Mouse (Mus musculus) forebrain, embryonic 14.5 days (tissue): ENCODE measurements around the gene Trp73. TPM values are rescaled to one million over a fixed set of nuclear protein-coding genes. Genes with fewer than 3 reads are reported as not detected.

Source experiments
- ATAC-seq: fragments of 200-750 bp; cut with Nextera tagmentation; 2 replicates; pipeline ENCODE4 v1.8.0; 2017; ENCODE audit warnings: mild to moderate bottlenecking, moderate library complexity
- DNase-seq: peaks from one replicate; pipeline ENCODE4 v3.0.0-alpha.2; 2015; ENCODE audit warnings: low spot score
- H3K27ac ChIP-seq: fragments of 300-500 bp; sonication (generic); 2 replicates; pipeline ENCODE4 v1.5.1; 2014; ENCODE audit warnings: low read depth, mild to moderate bottlenecking, control low read depth, low read length, moderate library complexity
- H3K27me3 ChIP-seq: fragments of 300-500 bp; sonication (generic); replicated peaks from 2 replicates; pipeline ENCODE4 v1.6.1; 2014; ENCODE audit warnings: low read length, control low read depth, mixed read lengths; ENCODE audit not compliant: control insufficient read depth, insufficient read depth
- H3K36me3 ChIP-seq: fragments of 300-500 bp; sonication (generic); 2 replicates; pipeline ENCODE4 v1.6.1; 2014; ENCODE audit warnings: low read length, control low read depth; ENCODE audit not compliant: control insufficient read depth, insufficient read depth
- H3K4me1 ChIP-seq: fragments of 300-500 bp; sonication (generic); 2 replicates; pipeline ENCODE4 v1.6.1; 2014; ENCODE audit warnings: antibody characterized with exemption, low read length, control low read depth; ENCODE audit not compliant: control insufficient read depth, insufficient read depth
- H3K4me2 ChIP-seq: fragments of 300-500 bp; sonication (generic); 2 replicates; pipeline ENCODE4 v1.6.1; 2014; ENCODE audit warnings: mild to moderate bottlenecking, control low read depth, low read length
- H3K4me3 ChIP-seq: fragments of 300-500 bp; sonication (generic); 2 replicates; pipeline ENCODE4 v1.5.1; 2014; ENCODE audit warnings: low read depth, low read length, control low read depth
- H3K9ac ChIP-seq: fragments of 300-500 bp; sonication (generic); 2 replicates; pipeline ENCODE4 v1.6.1; 2014; ENCODE audit warnings: mild to moderate bottlenecking, low read length, control low read depth, moderate library complexity
- H3K9me3 ChIP-seq: fragments of 300-500 bp; sonication (generic); replicated peaks from 2 replicates; pipeline ENCODE4 v1.6.1; 2016; ENCODE audit warnings: low read length, control low read depth, mixed read lengths; ENCODE audit not compliant: control insufficient read depth
- WGBS: fragments of 180-500 bp; shearing (Covaris S2); extraction: QIAGEN DNeasy Blood & Tissue Kit; methylation state at CpG from one replicate; pipeline ENCODE4 v1.1.7; 2014; 5-methylcytosine and 5-hydroxymethylcytosine counted together
- polyA plus RNA-seq: library from polyadenylated mRNA; unstranded; fragments of >200 nt; fragmentation: Nextera tagmentation; extraction: Ambion mirVana; gene quantifications from 2 replicates; pipeline ENCODE4 v1.2.1, GENCODE M21; 2014

Gene Trp73
- polyA plus RNA-seq, 1 experiment from 2014 or later, result 4.6 TPM

GRCm38 (mm10) chr4:154156050-154156449 is 16.0 kb upstream of the Trp73 start:
- H3K9me3 ChIP-seq, result no peaks in the 10 kb centered on the region
- H3K4me1 ChIP-seq, result 0 out of 2 replicates have a peak, but pooled peaks cover 6% of the 10 kb centered on the region
- no peak overlapping the region for H3K27ac ChIP-seq
- no peaks in the 10 kb centered on the region for H3K27me3 ChIP-seq
- no peak overlapping the region for H3K4me3 ChIP-seq
- ATAC-seq (no peak), DNase-seq (no peak)
- H3K36me3 ChIP-seq, result peaks cover 74% of the 10 kb centered on the region
- WGBS, result 81% methylated on average over 7 of the region's 7 CpGs
- H3K4me2 ChIP-seq, result no peak overlapping the region
- no peak overlapping the region for H3K9ac ChIP-seq

- H3K9me3 ChIP-seq, result no peaks in the 10 kb centered on the region
- whole genome bisulfite sequencing, result 76% methylated on average over 11 of the region's 11 CpGs
- DNase-seq, result no peak
- no peak for ATAC-seq
- H3K4me2 ChIP-seq, result no peak overlapping the region
- H3K27me3 ChIP-seq, result no peaks in the 10 kb centered on the region
- no peak overlapping the region for H3K9ac ChIP-seq
- H3K4me3 ChIP-seq, result no peak overlapping the region
- no peak overlapping the region for H3K27ac ChIP-seq
- H3K4me1 ChIP-seq, result no peaks in the 10 kb centered on the region
- H3K36me3 ChIP-seq, result peaks cover 90% of the 10 kb centered on the region
Observed at GRCm38 (mm10) chr4:154154104-154154503, 14.1 kb upstream of the Trp73 start.

- Histone ChIP-seq H3K36me3 (peaks cover 46% of the 10 kb centered on the region), H3K4me3 (no peak overlapping the region)
- WGBS, result 89% methylated on average over 10 of the region's 10 CpGs
Observed at GRCm38 (mm10) chr4:154146342-154146741, 6.3 kb upstream of the Trp73 start.

GRCm38 (mm10) chr4:154144712-154145111 is 4.7 kb upstream of the Trp73 start:
- H3K9ac ChIP-seq, result no peak overlapping the region
- peaks cover 19% of the 10 kb centered on the region for H3K27me3 ChIP-seq
- no peak for ATAC-seq
- WGBS, result 81% methylated on average over 3 of the region's 3 CpGs
- peaks cover 31% of the 10 kb centered on the region for H3K36me3 ChIP-seq
- no peak overlapping the region for H3K4me3 ChIP-seq
- no peak overlapping the region for H3K27ac ChIP-seq
- H3K4me1 ChIP-seq, result peaks cover 12% of the 10 kb centered on the region
- no peak for DNase-seq
- no peaks in the 10 kb centered on the region for H3K9me3 ChIP-seq
- H3K4me2 ChIP-seq, result no peak overlapping the region

More at GRCm38 (mm10) chr4:154146342-154146741, 6.3 kb upstream of the Trp73 start:
- Histone ChIP-seq H3K27ac (no peak overlapping the region), H3K4me1 (peaks cover 7% of the 10 kb centered on the region), H3K4me2 (no peak overlapping the region), H3K27me3 (peaks cover 4% of the 10 kb centered on the region; the same call in 1 of the 2 replicates), H3K9ac (no peak overlapping the region), H3K9me3 (no peaks in the 10 kb centered on the region)
- DNase-seq, result no peak
- no peak for ATAC-seq

GRCm38 (mm10) chr4:154142211-154143040 is 2.4 kb upstream of the Trp73 start, which contains the start of gene Wrap73:
Gene Wrap73, plus strand, starts transcription at chr4:154142372.
- peak; percentile 96 for ATAC-seq
- 2% methylated on average over 49 of the region's 49 CpGs for WGBS
- Histone ChIP-seq H3K4me3 (peak within 1 kb of the TSS; percentile 76), H3K4me1 (peaks cover 12% of the 10 kb centered on the region), H3K9ac (peak within 1 kb of the TSS; percentile 79), H3K27me3 (peaks cover 39% of the 10 kb centered on the region), H3K4me2 (peak within 1 kb of the TSS; percentile 83), H3K27ac (peak within 1 kb of the TSS; percentile 58; the same call in 1 of the 2 replicates), H3K36me3 (peaks cover 16% of the 10 kb centered on the region), H3K9me3 (no peaks in the 10 kb centered on the region)
- DNase-seq, result peak; percentile 96

- Histone ChIP-seq H3K4me3 (peak overlapping the region; percentile 40), H3K4me2 (peak overlapping the region; percentile 83), H3K9ac (no peak overlapping the region), H3K27me3 (peaks cover 44% of the 10 kb centered on the region), H3K27ac (no peak overlapping the region), H3K36me3 (peaks cover 7% of the 10 kb centered on the region; the same call in 1 of the 2 replicates), H3K4me1 (peaks cover 12% of the 10 kb centered on the region), H3K9me3 (no peaks in the 10 kb centered on the region)
- WGBS, result 2% methylated on average over 42 of the region's 42 CpGs
- ATAC-seq (no peak), DNase-seq (no peak)
Observed at GRCm38 (mm10) chr4:154141009-154141867, 1.2 kb upstream of the Trp73 start.

GRCm38 (mm10) chr4:154140213-154141008 is 403 bp upstream of the Trp73 start:
- ATAC-seq (no peak), DNase-seq (no peak)
- Histone ChIP-seq H3K9me3 (no peaks in the 10 kb centered on the region), H3K27me3 (peaks cover 48% of the 10 kb centered on the region), H3K27ac (no peak overlapping the region), H3K36me3 (0 out of 2 replicates have a peak, but pooled peaks cover 3% of the 10 kb centered on the region), H3K4me2 (peak overlapping the region; percentile 75), H3K4me1 (peaks cover 12% of the 10 kb centered on the region), H3K9ac (peak overlapping the region; percentile 63), H3K4me3 (peak overlapping the region; percentile 40)
- WGBS, result 1% methylated on average over 44 of the region's 46 CpGs

GRCm38 (mm10) chr4:154139671-154140181 is 282 bp downstream of the Trp73 start:
- Histone ChIP-seq H3K4me3 (peak overlapping the region; percentile 40), H3K9me3 (no peaks in the 10 kb centered on the region), H3K27ac (no peak overlapping the region), H3K27me3 (peaks cover 48% of the 10 kb centered on the region), H3K4me2 (peak overlapping the region; percentile 75), H3K36me3 (no peaks in the 10 kb centered on the region), H3K9ac (peak overlapping the region; percentile 63), H3K4me1 (peaks cover 12% of the 10 kb centered on the region)
- DNase-seq (peak; percentile 40), ATAC-seq (0 out of 2 replicates have a peak, but pooled peaks have one; percentile 15)
- WGBS, result under 1% methylated on average over 44 of the region's 59 CpGs
